Mouse (Mus musculus) ES-E14 (cell line): ENCODE measurements around the gene Mapkbp1. TPM values are rescaled to one million over a fixed set of nuclear protein-coding genes. Genes with fewer than 3 reads are reported as not detected.

Source experiments
- DNase-seq: peaks from one replicate; pipeline ENCODE4 v3.0.0-alpha.2; 2013; ENCODE audit warnings: low read depth, low spot score
- H3K27ac ChIP-seq: 2 replicates; pipeline ENCODE4 v1.5.1; 2012; ENCODE audit warnings: low read depth, mild to moderate bottlenecking, low read length, moderate library complexity, mixed read lengths; ENCODE audit not compliant: poor library complexity, insufficient read depth, severe bottlenecking
- H3K36me3 ChIP-seq: 2 replicates; pipeline ENCODE4 v1.6.1; 2012; ENCODE audit warnings: mild to moderate bottlenecking, low read length, moderate library complexity, mixed read lengths; ENCODE audit not compliant: control insufficient read depth, poor library complexity, insufficient read depth, severe bottlenecking
- H3K4me1 ChIP-seq, 2 experiments: fragments of 150-350 bp in 1 of 2; sonication (generic) in 1 of 2; 2 replicates each; pipeline ENCODE4 v1.6.1; 2012; ENCODE audit warnings: low read length in 2 of 2, mild to moderate bottlenecking in 1 of 2, mixed read lengths in 1 of 2; ENCODE audit not compliant: control insufficient read depth in 2 of 2, insufficient read depth in 2 of 2, poor library complexity in 1 of 2
- H3K4me3 ChIP-seq, 2 experiments: fragments of 150-350 bp in 1 of 2; sonication (generic) in 1 of 2; 2 replicates each; pipeline ENCODE4 v1.5.1; 2012; ENCODE audit warnings: low read length in 2 of 2, low read depth in 1 of 2, mild to moderate bottlenecking in 1 of 2, mixed read lengths in 1 of 2; ENCODE audit not compliant: insufficient read depth in 1 of 2, poor library complexity in 1 of 2, severe bottlenecking in 1 of 2
- H3K9ac ChIP-seq: 2 replicates; pipeline ENCODE4 v1.6.1; 2012; ENCODE audit warnings: low read depth, mild to moderate bottlenecking, low read length, mixed read lengths; ENCODE audit not compliant: poor library complexity, insufficient read depth, severe bottlenecking
- H3K9me3 ChIP-seq: fragments of 150-350 bp; sonication (generic); 2 replicates; pipeline ENCODE4 v1.6.1; 2012; ENCODE audit warnings: low read depth, mild to moderate bottlenecking, low read length; ENCODE audit not compliant: control insufficient read depth, insufficient read depth
- CHD2 ChIP-seq: IDR thresholded peaks from 2 replicates; pipeline ENCODE4 v1.6.1; 2014; ENCODE audit warnings: mild to moderate bottlenecking, low read depth, low read length, inconsistent platforms
- HCFC1 ChIP-seq: IDR thresholded peaks from 2 replicates; pipeline ENCODE4 v1.6.1; 2012; ENCODE audit warnings: low read length, inconsistent platforms, borderline replicate concordance; ENCODE audit not compliant: insufficient read depth
- MAFK ChIP-seq: IDR thresholded peaks from 2 replicates; pipeline ENCODE4 v1.6.1; 2014; ENCODE audit warnings: mild to moderate bottlenecking, low read depth, low read length, inconsistent platforms; ENCODE audit not compliant: insufficient read depth
- ZC3H11A ChIP-seq: IDR thresholded peaks from 2 replicates; pipeline ENCODE4 v1.6.1; 2012; ENCODE audit warnings: low read depth, mild to moderate bottlenecking, inconsistent platforms, low read length, borderline replicate concordance
- ZNF384 ChIP-seq: IDR thresholded peaks from 2 replicates; pipeline ENCODE4 v1.6.1; 2012; ENCODE audit warnings: low read depth, low read length, inconsistent platforms
- in situ Hi-C, 2 experiments: fragments of 600-800 bp; cut with MboI; formaldehyde crosslinking; loops; one replicate each; pipeline ENCODE4 v1.15.1; 2025; ENCODE audit warnings: low sequenced_read_pairs in 2 of 2, inconsistent platforms in 1 of 2; ENCODE audit not compliant: unreplicated experiment in 2 of 2
- total RNA-seq: library from RNA; depleted of rRNA; stranded (reverse); fragments of 300-350 nt; gene quantifications from 2 replicates; pipeline ENCODE4 v1.2.3, GENCODE M21; 2012

Gene Mapkbp1
- total RNA-seq, 1 experiment: 7.0 TPM

DNA sequence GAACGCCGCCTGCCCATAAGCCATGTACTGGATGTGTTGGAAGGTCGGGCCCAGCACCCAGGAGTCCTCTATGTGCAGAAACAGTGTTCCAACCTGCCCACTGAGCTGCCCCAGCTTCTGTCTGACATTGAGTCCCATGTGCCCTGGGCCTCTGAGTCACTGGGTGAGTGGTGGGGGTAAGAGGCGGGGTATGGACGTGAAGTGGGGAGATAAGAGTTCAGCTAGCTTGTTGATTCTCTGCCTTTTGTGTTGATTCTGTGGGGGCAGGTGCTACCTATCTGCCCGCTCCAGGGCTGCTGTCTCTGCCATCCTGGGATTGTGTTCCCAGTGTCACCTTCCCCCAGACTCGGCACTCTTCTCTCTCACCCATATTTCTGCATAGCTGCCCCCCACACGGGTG, 57.9 kb downstream of the Mapkbp1 start:
- in situ Hi-C loops: no loop called here
- no peaks in the 10 kb centered on the region for H3K9me3 ChIP-seq
- no peak overlapping the region for H3K27ac ChIP-seq
- no peak overlapping the region; a peak in 1 of 4 replicates for H3K4me3 ChIP-seq
- DNase-seq: no peak
- peaks cover 0 to 4% of the 10 kb centered on the region in 2 experiments; a peak in 2 of 4 replicates for H3K4me1 ChIP-seq
- H3K36me3 ChIP-seq: peaks cover 8% of the 10 kb centered on the region; the same call in 1 of the 2 replicates
- TF ChIP-seq MAFK: no peak
- no peak for TF ChIP-seq CHD2
- TF ChIP-seq ZC3H11A: no peak
- TF ChIP-seq HCFC1: no peak
- no peak for TF ChIP-seq ZNF384
- no peak overlapping the region for H3K9ac ChIP-seq

DNA sequence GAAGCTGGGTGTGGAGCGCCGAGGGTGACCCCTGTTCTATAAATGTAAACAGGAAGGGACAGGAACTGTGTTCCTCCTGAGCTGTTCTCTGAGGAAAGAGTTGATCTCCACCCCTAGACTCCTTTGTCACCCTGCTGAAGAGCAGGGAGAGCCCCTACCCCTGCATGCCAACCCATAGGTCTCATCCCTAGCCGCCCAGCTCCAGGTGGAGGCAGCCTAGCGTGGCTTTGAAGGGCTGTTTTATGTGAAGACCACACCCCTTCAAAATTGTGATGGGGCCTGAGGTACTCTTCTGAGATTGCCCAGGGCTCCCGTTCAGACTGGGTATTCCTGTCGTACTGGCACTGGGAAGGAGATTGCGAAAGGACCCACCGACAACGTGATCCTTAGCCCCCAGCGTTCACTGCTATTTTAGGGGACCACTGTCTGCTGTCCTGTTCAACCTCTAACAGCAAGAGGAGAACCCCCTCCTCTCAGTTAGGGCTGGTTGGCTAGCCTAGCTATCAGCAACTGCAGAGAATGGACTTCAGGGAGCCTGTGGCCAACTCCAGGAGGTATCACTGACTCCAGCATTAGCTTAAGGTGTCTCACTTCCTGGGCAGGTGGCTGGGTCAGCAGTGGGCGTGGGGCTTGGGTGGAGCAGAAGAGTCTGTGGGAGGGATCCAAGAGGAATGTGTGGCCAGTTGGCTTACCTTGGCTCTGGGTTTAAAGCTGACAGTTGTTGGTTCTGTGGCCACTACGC, 60.4 kb downstream of the Mapkbp1 start, which contains the start of gene Pla2g4b:
Gene Pla2g4b (plus strand): TSS at position 692 of the 742 bp plus-strand sequence.
- DNase-seq: no peak
- H3K4me3 ChIP-seq: no peak within 1 kb of the TSS
- in situ Hi-C loops: no loop called here
- peaks cover 0 to 2% of the 10 kb centered on the region in 2 experiments; a peak in 1 of 4 replicates for H3K4me1 ChIP-seq
- H3K36me3 ChIP-seq: peaks cover 8% of the 10 kb centered on the region; the same call in 1 of the 2 replicates
- H3K27ac ChIP-seq: no peak within 1 kb of the TSS
- no peaks in the 10 kb centered on the region for H3K9me3 ChIP-seq
- no peak within 1 kb of the TSS for H3K9ac ChIP-seq
- TF ChIP-seq MAFK (no peak), HCFC1 (no peak), ZNF384 (no peak), CHD2 (no peak), ZC3H11A (no peak)

DNA sequence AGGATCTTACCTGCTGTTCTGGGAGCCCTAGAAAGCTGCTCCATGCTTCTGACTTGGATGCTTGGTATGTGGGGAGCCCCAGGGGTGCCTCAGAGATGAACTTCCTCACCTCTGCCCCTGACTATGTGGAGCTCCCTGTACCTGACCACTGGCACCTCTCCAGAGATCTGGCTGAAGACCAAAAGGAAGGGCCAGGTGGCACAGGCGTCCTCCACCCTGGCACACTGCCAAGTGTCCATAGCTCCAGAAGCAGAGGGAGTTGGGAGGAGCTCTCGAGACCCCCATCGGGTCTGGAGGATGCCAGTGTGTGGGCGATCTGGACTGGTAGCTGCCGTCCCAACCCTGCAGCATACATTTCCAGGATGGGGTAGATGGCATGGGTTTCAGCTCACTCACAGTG, 61.2 kb downstream of the Mapkbp1 start:
- Histone ChIP-seq H3K27ac (no peak overlapping the region), H3K4me1 (no peaks in the 10 kb centered on the region), H3K9me3 (no peaks in the 10 kb centered on the region), H3K36me3 (peaks cover 8% of the 10 kb centered on the region; the same call in 1 of the 2 replicates), H3K4me3 (no peak overlapping the region), H3K9ac (no peak overlapping the region)
- no peak for DNase-seq
- in situ Hi-C loops: no loop called here
- TF ChIP-seq MAFK (no peak), HCFC1 (no peak), ZNF384 (no peak), ZC3H11A (no peak), CHD2 (no peak)

DNA sequence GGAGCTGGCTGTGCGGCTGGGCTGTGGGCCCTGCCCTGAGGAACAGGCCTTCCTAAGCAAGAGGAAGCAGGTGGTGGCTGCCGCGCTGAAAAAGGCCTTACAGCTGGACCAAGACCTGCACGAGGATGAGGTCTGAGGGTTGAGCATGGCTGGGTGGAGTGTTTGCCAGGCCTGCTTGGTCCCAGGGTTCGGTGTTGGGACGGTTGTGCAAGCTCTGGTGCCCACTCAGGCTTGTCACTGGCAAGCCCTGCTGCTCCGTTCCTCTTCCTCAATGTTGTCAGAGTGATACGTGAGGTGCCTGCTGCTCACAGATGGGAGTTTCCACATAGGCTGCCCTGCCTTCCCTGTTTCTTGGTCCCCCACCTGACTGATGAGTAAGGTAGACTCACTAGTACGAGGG, 65.2 kb downstream of the Mapkbp1 start:
- no peak overlapping the region for H3K9ac ChIP-seq
- H3K4me1 ChIP-seq: no peaks in the 10 kb centered on the region
- no peak overlapping the region for H3K27ac ChIP-seq
- in situ Hi-C loops: no loop called here
- DNase-seq: no peak
- H3K4me3 ChIP-seq: no peak overlapping the region
- TF ChIP-seq CHD2 (no peak), ZNF384 (no peak), ZC3H11A (no peak), HCFC1 (no peak), MAFK (no peak)
- H3K36me3 ChIP-seq: peaks cover 20% of the 10 kb centered on the region; the same call in 1 of the 2 replicates
- H3K9me3 ChIP-seq: no peaks in the 10 kb centered on the region
